Mouse (Mus musculus): ENCODE data around the gene Edc4.

Edc4 gene

DNA sequence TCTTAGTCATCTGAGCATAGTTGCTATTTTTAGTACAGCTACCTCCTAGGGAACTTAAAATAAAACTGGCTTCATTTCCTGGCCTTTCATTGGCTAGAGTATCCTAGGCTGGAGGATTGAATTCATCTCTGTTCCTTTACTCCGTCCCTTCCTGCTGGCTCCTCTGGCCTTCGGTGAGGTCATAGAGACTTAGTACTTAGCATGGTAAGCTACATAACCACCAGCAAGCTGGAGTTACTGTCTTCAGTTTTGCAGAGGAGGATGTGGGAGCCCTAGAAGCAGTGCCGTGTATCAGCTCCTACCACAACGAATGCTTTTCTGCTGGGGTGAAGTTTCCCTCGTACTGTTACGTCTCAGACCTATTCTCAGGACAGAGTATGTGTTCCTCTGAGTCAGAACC, 6.4 kb upstream of the Edc4 start:
- no peak for DNase-seq

DNA sequence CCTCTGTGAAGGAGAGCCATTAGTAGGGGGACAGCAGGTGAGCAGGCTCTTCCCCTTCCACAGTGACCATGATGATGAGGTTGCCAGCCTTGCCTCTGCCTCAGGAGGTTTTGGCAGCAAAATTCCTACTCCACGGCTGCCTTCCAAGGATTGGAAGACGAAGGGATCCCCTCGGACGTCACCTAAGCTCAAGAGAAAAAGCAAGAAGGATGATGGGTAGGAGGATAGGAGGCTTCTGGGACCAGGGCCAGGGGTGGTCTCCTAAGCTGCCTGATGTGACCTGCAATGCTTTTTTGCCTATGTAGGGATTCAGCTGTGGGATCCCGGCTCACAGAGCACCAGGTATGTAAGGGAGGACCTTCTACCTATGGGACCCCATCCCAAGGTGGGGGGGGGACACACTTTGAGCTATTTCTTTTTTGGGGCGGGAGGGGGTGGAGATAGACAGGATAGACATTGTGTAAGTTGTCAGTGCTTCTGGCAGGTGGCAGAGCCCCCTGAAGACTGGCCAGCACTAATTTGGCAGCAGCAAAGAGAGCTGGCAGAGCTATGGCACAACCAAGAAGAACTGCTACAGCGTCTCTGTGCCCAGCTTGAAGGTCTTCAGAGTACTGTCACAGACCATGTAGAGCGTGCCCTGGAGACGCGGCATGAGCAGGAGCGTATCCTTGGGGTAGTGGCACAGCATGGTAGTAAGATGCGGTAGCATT, 9.2 kb downstream of the Edc4 start:
- DNase-seq, result no peak

DNA sequence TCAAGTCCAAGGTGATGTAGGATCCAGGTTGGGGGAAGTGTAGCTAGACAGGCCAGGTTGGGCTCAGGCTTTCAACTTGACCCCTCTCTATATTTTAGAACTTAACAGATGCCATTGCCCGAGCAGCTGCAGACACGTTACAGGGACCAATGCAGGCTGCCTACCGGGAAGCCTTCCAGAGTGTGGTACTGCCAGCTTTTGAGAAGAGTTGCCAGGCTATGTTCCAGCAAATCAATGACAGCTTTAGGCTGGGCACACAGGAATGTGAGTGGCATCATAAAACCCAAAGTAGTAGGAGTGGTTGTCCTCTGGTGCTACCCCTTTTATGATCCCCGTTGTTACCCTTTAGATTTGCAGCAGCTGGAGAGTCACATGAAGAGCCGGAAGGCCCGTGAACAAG, 10.2 kb downstream of the Edc4 start:
- DNase-seq, result no peak

DNA sequence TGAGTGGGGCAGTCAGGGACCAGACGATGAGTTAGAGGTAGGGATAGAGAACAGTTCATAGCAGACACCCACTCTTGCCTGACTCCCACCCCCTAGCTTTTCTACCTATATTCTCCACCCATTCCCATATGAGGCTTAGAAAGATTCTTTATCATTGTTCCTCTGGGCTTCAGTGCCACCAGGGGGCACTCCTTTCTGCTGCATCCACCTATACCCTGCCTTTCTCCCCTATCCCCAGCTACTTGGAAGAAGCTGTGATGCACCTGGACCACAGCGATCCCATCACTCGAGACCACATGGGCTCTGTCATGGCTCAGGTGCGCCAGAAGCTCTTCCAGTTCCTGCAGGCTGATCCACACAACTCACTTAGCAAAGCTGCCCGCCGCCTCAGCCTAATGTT, 11.8 kb downstream of the Edc4 start:
- peak; percentile 43 to 45 for DNase-seq

DNA sequence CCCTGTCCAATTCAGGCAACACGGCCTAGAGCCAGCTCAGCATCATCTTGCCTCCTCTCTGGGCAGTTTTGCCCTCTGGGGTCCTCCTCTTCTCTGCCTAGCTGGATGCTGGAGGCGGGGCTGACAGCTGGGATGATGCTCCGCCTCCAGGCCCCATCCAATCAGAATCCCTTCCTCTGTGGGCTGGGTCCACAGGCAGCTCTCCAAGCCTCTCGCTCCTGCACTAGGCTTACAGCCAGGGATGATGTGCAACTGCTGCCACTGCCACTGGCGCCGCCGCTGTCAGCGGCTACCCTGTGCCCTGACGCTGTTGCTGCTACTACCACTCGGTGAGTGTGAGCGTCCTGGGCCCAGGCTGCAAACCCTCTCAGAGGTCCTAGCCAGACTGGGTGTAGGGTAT, 12.7 kb downstream of the Edc4 start, which contains the start of gene Nrn1l:
Gene Nrn1l (plus strand): TSS at position 229 of the 400 bp plus-strand sequence.
- DNase-seq, result no peak

DNA sequence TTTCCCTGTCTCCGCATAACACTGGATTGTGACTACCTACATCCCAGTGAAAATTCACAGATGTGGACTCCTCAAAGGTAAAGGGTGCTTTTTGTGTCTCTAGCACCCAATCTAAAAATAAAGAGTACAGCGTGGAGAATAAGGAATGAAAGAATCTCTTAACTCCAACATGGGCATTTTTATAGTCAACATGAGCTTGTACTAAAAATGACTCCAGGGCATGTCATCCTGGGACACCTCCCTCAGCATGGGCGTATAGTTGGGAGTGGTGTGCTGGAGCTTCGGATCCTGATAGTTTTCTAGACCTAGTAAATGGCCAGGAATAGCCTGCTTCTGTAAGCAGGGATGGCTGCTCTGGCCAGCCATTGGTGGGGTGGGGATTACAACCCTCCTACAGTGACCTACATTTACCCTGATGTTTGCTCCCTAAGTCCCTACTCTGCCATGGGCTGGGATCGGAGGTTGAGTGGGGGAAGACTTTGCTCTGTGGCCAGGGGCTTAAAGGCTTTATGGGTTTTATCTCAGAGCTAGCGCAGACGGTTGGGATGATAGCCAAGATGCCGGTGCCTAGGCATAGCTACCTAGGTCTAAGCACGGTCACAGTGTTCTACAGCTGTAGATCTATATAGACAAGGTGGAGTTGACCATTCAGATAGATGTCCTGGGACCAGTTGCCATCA, 17.3 kb downstream of the Edc4 start:
- DNase-seq, result no peak

DNA sequence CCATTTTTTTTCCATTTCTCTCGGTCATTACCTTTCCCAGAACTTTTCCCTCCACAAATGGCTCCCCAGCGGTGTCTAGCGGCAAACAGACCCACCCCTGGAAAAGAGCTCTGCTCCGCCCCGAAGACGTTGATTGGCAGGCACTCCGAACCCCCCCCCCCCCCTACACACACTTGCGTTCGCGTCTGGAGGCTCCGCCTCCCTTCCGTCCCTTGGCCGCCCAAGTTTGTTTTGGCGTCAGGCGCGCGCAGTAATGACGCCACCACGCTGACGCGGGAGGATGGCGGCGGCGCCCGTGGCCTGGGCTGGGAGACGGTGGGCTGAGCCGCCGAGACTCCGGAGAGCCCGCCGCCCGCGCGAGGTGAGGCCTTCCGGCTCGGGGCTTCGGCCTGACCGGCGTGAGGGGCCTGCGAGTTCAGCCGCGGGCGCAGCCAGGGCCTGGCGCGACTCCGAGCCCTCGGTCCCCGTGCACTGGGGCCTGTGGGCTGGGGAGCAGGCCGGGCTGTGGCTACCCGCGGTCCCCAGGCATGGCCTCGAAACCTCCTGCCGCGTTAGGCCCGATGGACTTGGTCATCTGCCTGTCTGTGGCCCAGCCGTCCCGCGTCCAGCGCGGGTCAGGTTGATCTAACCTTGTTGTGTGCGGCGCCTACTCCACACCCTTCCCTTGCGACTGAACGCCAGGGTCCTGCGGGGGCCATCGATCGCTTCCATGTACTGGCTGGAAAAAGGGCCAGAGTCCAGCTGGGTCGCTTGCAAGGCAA, 19.7 kb downstream of the Edc4 start, which contains the start of gene Pskh1:
Gene Pskh1 (plus strand): TSS at position 262 of the 761 bp plus-strand sequence.
- peak; percentile 94 to 96 for DNase-seq

DNA sequence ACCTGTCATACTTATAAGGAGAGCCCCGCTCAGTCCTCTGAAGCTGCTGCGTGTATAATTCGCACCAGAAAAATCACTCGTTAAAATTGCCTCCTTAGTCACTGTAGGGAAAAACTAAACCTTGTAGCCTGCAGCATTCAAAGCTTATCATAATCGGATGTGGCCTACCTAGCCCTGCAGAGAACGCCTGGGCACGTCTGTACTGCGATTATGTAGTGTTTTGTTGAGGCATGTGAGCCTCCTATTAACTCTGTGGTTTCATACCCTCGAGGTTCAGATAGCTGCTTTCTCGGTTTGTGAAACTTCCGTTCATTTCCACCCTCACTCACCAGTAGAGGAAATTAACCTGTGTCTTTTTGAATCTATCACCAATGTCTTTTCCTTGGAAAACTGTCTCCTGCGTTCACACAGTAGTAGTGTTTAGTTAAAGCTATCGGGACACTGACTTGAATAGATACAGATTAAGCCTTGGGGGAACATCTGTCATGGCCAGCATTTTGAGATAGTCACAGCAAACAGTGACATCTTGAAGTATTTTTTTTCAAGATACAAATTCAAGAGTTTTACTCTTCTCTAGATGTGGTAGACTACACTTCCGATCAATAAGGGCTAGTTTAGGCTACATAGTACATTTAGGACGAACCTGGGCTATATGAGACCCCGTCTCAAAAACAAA, 20.4 kb downstream of the Edc4 start:
- peak; percentile 33 to 39 for DNase-seq

DNA sequence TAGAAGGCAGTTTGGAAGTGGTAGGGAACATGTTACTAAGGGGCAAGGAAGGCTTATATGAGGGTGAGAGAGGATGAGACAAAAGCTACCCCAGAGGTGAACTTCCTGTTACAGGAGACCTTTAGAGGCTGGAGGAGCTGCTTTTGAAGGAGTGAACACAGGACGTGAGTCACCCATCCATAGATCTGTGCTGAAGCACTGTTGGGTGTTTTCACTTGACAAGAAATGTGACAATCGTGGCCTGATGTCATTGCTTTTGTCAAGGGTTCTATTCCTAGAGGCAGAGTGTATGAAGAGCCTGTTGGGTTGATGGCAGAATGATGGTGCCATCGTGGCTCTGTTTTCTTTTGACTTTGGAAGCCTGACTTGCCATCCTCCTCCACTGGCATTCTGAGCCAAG, 38.7 kb downstream of the Edc4 start:
- DNase-seq, result no peak

DNA sequence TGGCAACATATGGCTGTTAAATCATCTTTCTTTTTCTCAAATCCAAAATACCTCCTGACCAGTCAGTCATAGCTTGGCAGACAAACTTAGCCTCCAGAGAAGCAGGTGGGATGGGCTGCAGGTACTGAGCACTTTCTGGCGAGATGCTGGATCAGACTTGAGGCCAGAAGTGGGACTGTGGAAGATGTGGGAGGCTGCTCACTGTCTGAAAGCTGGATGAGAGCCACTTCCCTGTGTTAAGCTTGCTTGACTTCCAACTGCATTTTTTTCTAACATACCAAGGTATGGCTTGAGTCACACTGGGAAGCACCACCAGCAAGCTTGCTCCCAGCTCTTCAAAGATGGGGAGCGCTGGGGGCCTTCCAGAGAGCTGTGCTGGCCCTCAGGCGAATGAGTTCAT, 44.4 kb downstream of the Edc4 start:
- DNase-seq, result no peak

DNA sequence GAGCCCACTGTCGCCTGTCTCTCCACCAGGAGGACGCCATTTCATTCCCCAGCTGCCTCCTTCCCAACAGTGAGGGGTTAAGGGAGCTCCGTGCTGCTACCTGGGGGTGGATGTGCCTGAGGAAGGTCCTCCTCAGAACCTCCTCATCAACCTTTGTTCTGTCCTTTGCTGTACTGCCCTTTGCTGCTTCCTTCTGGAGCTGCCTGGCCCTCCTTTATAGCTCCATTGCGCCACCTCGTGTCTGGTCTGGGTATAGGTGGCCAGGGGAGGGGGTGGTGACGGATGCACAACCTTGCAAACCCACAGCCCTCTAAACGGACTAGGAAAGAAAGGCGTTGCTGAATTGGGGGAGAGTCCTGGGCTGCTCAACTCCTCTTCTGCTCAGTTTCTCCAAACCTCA, 49.9 kb downstream of the Edc4 start:
- peak; percentile 94 for DNase-seq

DNA sequence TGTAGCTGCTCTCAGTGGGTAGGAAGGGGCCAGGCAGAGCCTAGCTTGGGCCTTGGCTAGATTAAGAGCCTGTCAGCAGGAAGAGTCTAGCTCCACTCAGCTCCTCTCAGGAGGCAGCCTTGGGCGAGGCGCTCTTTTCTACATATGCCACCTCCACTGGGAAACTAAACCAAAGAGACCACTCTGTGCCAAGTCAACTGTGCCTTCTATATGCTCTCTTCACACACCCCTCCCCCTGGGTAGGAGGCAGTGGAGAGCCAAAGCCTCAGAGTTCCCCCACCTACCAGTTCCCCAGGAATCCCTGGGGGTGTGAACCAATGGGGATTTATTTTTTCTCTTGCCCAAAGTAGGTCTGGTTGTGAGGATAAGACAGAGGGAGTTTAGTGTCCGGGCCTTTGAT, 50.6 kb downstream of the Edc4 start:
- DNase-seq, result no peak

DNA sequence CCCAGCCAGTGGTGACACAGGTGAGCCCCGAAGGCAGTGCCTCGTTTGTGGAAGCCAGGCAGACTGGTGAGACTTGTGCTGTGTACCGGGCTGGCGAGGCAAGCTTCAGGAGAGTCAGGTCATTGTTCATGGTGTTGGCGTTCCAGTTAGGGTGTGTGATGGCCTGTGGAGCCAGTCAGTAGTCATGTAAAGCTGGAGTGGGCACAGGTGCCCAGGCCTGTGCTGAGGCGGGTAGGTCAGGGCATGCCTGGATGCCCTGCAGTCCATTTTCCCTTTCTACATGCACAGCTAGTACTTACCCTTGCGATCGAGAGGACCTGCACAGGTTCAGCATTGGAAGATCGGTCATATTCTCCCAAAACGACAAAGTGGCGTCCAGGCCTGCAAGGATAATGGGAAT, 51.8 kb downstream of the Edc4 start:
- DNase-seq, result no peak

DNA sequence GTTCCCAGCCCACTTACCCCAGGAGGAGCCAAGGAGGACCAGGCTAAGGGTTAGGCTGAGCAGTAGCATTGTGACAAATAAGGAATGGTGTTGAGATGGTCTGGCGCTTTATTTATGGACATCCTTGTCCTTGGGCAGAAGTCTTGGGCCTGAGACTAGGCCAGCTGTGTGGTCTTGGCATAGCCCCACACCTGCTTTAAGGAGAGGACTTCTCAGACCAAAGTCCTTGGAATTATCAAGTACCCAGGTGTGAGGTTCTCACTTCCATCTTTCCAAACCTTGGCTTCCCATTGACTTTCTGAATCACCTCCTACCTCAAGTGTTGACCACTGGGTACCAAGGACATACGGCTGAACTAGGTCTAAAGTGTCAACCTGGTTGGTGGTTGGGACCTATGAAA, 53.1 kb downstream of the Edc4 start, which contains the start of gene Ctrl:
Gene Ctrl (minus strand): TSS at position 101 of the 400 bp plus-strand sequence.
- no peak for DNase-seq

DNA sequence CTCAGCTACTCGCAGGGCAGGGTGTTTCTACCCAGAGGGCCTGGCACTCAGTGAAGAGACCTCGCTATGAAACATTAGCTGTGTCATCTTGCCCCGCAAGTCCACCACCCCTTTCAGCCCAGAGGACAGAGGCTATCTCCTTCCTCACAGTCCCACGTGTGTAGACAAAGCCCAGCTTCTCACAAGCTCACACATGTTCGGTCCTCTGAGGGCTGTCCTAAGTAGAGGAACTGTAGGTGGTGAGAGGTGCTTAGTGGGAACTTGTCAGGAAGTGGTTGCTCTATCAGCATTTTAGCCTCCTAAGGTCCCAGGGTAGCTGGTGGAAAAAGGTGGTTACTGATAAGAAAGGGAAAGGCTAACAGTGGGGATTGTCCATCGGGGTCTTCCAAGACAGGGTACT, 54.4 kb downstream of the Edc4 start:
- no peak for DNase-seq

DNA sequence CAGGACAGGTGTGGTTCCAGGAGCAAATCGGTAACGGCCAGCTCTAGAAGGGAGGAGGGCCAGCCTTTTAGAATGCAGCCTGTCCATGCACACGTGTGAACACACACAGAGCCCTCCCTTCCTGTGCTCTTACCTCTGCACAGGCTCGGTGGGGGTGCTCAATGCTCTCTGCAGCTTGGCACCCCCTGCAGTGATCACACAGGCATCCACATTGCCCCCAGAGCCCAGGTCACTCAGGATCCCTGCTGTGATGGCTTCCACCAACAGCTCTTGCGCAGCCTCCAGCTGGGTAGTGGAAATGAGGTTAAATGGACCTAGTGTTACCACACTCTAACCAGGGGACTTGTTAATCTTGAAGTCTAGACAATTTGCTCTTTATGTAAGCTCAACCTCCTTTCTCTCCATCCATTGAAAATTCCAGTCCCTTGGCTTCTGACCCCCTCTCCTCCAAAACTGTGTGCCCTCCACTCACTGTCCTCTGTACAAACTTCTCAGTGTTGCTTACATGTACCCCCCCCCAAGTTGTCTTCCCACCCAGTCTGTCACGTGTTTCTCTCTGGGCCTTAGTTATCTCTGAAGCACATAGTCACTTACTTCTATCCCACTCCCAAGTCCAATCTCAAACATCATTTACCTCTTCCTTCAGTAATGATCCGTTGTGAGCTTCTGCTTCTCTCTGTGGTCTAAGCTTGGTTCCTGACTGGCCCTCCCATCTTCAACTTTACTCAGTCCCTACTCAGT, 55.4 kb downstream of the Edc4 start:
- DNase-seq, result no peak

DNA sequence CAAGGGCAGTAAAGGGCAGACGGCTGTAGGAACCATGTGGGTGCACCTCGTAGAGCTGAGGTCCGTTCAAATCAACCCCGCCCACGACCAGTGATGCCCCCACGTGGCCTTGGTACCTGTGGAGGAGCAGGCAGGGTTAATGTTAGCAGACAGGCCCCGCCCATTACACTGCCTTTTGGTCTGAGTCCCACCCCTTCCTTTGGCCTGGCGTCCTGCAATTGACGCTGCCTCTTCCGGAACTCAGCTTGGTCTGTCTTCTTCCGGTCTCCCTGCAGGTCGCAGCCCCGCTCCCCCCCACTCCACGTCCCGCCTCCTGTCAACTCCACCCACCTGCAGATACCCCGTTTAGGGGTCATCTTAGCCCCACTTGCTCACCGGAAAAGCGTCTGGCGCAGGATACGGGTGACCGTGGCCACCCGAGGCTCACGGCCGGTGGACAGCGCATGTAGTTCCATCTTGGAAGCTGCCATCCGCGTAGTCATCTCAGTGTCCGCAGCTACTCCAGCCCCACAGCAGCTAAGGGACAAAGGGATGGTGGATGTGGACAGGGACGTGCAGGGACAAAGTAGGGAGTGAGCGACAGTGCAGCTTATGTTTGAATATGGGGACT, 56.3 kb downstream of the Edc4 start:
- DNase-seq, result peak; percentile 76 to 77

DNA sequence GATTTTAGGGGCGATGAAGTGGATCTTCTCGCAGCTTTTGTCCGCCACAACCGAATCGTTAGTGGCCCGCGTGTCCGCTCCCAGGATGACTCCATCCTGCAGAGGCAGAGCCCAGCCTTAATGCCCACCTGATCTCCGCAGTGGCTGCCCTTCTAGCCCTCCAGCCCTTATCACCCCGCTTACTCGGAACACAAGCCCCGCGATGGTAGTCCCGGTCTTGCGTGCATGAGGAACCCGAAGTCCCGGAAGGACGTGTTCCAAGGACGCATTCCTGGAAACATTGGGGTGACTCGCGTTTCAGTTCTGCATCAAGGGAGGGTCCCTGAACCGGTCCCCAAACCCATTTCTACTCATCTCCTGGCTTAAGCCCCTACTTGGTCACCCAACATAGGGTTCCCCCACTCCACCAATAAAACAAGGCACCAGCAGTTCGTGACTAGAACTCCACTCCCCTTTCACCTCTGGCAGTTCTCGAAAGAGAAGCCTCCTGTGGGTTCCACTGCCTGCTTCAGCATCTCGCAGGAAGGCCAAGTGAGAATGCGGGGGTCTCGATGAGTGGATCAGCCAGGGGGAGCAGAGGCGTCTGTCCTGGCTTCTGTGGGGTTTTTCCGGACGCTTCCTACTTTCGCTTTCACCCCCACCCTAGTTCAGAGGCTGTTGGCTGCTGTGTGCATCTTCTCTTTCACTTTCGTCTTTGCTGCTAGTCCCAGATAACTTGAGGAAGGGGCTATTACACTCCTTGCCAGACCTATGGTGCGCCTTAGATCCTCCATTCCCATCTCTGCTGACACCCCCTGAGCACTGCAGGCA, 57.0 kb downstream of the Edc4 start:
- DNase-seq, result peak; percentile 73

DNA sequence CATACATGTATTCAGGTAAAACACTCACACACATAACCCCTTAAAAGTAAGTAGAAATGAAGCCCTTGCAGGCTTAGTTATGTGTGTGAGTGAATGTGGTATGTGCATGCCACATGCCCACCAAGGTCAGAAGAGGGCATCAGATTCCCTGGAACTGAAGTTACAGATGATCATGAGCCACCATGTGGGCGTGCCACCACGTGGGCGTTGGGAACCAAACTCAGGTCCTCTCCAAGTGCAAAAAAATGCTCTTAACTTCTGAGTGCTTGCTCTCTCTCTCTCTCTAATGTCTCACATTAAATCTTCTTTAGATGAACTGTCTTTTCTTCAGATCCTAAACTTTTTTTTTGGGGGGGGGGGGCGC, 57.6 kb downstream of the Edc4 start, which contains the start of gene Psmb10:
Gene Psmb10 (minus strand): TSS at position 139 of the 364 bp plus-strand sequence.
- no peak for DNase-seq

DNA sequence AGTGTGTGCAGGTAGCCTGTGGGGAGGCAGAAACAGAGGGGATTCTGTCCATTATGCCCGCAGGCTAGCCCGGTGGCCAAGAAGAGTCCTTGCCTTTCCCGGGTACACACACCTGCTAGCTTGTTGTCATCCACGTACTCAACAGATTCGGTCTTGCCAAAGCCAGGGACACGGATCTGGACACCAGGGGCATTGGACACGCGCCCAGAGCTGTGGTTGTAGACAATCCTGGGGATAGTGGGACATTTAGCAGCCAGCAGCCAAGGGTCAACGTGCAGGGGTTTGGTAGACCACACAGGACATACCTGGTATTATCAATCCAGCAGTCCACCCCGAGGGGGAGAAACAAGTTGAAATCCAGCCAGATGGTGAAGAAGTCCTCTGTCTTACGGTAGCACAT, 61.3 kb downstream of the Edc4 start:
- DNase-seq, result no peak

DNA sequence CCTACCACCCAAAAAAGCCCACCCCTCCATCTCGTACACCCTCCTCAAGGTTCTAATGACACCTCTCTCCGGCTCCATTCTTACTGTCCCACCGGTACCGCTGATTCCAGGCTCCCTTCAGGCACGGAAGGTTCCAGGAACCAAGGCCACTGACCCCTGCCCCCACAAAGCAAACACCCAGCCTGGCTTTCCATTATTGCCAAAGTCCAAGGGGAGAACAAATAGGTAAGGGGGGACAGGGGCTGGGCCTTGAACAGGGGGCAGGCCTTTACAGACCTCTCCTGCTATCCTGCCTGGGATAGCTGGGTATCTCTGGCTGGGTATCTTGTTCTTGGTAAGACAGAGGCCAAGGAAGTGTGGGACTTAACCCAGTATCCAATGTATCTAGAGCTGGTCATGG, 61.9 kb downstream of the Edc4 start:
- DNase-seq, result no peak

All from B cell, adult 2 months (primary cell).